Mouse (Mus musculus): Measurements from ENCODE around the gene Mul1. TPM values are rescaled to one million over a fixed set of nuclear protein-coding genes. Genes with fewer than 3 reads are reported as not detected.
A peak's percentile ranks its signal among the peaks of the same experiment; 100 is the strongest.

Gene Mul1
- total RNA-seq (2021), result 10 to 100 TPM; 63.0 to 65.1 TPM
- long read RNA-seq, experiment 1, transcript Mul1-201 (4 exons, 3,733 nt), result major isoform, 29 of 46 reads
- long read RNA-seq, experiment 1, partial matches to known transcripts, result 2 of 46 reads
- long read RNA-seq, experiment 1, other reads (novel, unspliced or antisense), result 15 of 46 reads
- long read RNA-seq, experiment 2, transcript Mul1-201 (4 exons, 3,733 nt), result major isoform, 17 of 35 reads
- long read RNA-seq, experiment 2, partial matches to known transcripts, result 3 of 35 reads
- long read RNA-seq, experiment 2, other reads (novel, unspliced or antisense), result 15 of 35 reads

- peak; percentile 96 to 98 for DNase-seq (ENCODE audit: extremely low spot score in 1 of 2, low spot score in 2 of 2)
- peak; percentile 32 for TF ChIP-seq CTCF (IDR thresholded peaks at IDR 0.05)
- Histone ChIP-seq H3K4me3 (peak within 1 kb of the TSS; percentile 83), H3K27ac (peak within 1 kb of the TSS; percentile 77)
- intact Hi-C loops (cut with DNase I), result no loop called here
These were observed at the start of gene Mul1 for GRCm38 (mm10) chr4:138434347-138435316. Mul1 (plus strand) TSS chr4:138434671.

DNA sequence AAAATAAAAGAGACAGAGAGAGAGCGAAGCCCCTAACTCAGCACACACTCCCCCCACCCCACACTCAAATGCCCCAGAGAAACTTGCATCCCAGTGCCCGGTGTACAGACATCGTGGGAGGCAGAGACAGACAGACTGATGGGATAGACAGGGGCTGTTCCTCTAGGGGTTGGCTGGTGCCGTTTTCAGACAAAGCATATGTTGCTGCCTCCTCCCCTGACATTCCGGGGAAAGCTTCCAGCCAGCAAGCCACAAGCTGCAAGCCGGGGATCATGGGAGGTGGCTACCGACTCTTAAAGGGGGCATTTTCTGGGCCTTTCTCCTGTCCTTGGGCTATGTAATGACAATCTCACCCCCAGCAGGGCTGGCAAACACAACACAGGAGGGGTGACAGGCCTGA is 40.8 kb upstream of the Mul1 start:
- peak in 1 of 2 experiments; percentile 25 for DNase-seq (ENCODE audit: extremely low spot score in 1 of 2, low spot score in 2 of 2)
- Histone ChIP-seq H3K4me3 (peak overlapping the region; percentile 52), H3K27ac (peak overlapping the region; percentile 94)
- intact Hi-C loops (cut with DNase I), result loop anchor here (5.0 kb wide), 1 partner anchor 34 kb away; no protein-coding TSS in a partner anchor
- TF ChIP-seq CTCF (IDR thresholded peaks at IDR 0.05), result no peak

- no peak for TF ChIP-seq CTCF (IDR thresholded peaks at IDR 0.05)
- H3K27ac ChIP-seq, result peak overlapping the region; percentile 94
- intact Hi-C loops (cut with DNase I), result no loop called here
- DNase-seq (ENCODE audit: extremely low spot score in 1 of 2, low spot score in 2 of 2), result peak; percentile 63 to 75
- H3K4me3 ChIP-seq, result peak overlapping the region; percentile 52
These were observed 39.1 kb upstream of the Mul1 start for GRCm38 (mm10) chr4:138395087-138395970.

GRCm38 (mm10) chr4:138395971-138396645 is 38.4 kb upstream of the Mul1 start, which contains the start of gene Fam43b:
Fam43b (minus strand) TSS chr4:138396528.
- H3K4me3 ChIP-seq, result peak within 1 kb of the TSS; percentile 52
- TF ChIP-seq CTCF (IDR thresholded peaks at IDR 0.05), result no peak; the same call in none of the 2 replicates
- peak within 1 kb of the TSS; percentile 94 for H3K27ac ChIP-seq
- intact Hi-C loops (cut with DNase I), result loop anchor here (1.0 kb wide), 1 partner anchor 18 kb away; no protein-coding TSS in a partner anchor
- DNase-seq (ENCODE audit: extremely low spot score in 1 of 2, low spot score in 2 of 2), result peak; percentile 79 to 84

- Histone ChIP-seq H3K4me3 (peak overlapping the region; percentile 52), H3K27ac (peak overlapping the region; percentile 94)
- no peak for TF ChIP-seq CTCF (IDR thresholded peaks at IDR 0.05)
- no peak for DNase-seq (ENCODE audit: extremely low spot score in 1 of 2, low spot score in 2 of 2)
- intact Hi-C loops (cut with DNase I), result loop anchor here (1.0 kb wide), 1 partner anchor 18 kb away; no protein-coding TSS in a partner anchor
These were observed 37.8 kb upstream of the Mul1 start for GRCm38 (mm10) chr4:138396711-138397110.

DNA sequence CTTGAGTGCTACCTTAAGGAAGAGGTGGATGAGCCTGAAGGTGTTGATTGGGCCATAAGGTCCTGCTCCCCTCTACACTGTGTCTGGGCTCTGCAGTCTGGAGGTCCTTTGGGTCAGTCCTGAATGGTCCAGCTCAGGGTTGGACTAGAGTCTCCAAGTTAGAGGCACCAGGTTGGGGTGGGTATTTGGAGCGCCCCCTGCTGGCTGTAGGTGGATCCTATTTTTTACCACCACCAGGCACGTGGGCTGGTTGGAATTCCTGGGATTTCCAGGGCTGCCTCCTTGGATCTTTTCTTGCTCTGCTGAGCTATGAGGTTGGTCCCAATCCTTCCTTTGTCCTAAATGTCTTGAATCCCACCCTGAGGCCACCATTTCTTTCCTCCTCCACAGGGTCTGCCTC is 29.7 kb upstream of the Mul1 start:
- Histone ChIP-seq H3K27ac (no peak overlapping the region), H3K4me3 (no peak overlapping the region)
- DNase-seq (ENCODE audit: extremely low spot score in 1 of 2, low spot score in 2 of 2), result peak in 1 of 2 experiments; percentile 28
- intact Hi-C loops (cut with DNase I), result no loop called here
- peak; percentile 75 for TF ChIP-seq CTCF (IDR thresholded peaks at IDR 0.05)

DNA sequence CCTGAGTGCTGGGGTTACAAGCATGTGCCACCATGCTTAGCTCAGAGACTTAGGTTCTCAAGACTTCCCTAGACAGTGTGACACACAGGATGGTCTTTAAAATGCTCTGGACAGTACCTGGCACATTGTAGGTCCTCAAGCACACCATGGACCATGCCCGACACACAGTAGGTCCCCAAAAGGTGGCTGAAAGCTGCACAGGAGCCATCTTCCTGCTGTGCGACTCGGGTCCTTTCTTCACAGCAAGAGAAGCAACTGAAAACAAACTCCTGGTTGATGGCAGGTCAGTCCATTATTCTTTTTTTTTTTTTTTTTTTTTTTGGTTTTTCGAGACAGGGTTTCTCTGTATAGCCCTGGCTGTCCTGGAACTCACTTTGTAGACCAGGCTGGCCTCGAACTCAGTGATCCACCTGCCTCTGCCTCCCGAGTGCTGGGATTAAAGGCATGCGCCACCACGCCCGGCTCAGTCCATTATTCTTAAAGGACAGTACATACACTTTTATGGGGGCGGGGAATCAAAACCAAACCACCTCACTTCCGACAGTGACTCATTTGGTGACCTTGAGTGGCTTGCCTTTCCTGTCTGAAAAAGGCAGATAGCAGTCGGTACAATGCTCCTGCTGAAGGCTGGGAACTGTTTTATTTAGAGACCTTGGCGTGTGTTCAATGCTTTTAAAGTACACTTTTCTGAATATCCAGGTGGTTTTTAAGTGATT is 26.8 kb upstream of the Mul1 start:
- intact Hi-C loops (cut with DNase I), result no loop called here
- no peak for DNase-seq (ENCODE audit: extremely low spot score in 1 of 2, low spot score in 2 of 2)
- no peak for TF ChIP-seq CTCF (IDR thresholded peaks at IDR 0.05)
- no peak overlapping the region for H3K4me3 ChIP-seq
- H3K27ac ChIP-seq, result no peak overlapping the region

DNA sequence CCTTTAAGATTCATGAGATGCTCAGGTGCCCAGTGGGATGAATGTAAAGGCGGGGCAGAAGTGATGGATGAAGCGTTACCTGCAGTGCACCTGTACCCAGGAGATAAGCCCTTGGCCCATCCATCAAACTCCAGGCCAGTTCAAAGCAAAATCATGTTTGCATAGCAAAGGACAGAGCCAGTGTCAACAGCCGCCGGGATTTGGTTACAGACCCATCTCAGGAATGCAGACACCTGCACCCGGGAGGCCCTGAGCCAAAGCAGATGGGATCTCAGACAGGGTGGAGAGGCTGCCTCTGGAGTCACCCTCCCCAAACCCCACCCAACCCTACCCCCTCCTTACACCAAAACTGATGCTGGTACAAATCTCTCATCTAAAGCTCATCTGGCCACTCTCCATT is 23.5 kb upstream of the Mul1 start:
- no peak overlapping the region for H3K27ac ChIP-seq
- no peak for TF ChIP-seq CTCF (IDR thresholded peaks at IDR 0.05)
- no peak for DNase-seq (ENCODE audit: extremely low spot score in 1 of 2, low spot score in 2 of 2)
- intact Hi-C loops (cut with DNase I), result no loop called here
- no peak overlapping the region for H3K4me3 ChIP-seq

DNA sequence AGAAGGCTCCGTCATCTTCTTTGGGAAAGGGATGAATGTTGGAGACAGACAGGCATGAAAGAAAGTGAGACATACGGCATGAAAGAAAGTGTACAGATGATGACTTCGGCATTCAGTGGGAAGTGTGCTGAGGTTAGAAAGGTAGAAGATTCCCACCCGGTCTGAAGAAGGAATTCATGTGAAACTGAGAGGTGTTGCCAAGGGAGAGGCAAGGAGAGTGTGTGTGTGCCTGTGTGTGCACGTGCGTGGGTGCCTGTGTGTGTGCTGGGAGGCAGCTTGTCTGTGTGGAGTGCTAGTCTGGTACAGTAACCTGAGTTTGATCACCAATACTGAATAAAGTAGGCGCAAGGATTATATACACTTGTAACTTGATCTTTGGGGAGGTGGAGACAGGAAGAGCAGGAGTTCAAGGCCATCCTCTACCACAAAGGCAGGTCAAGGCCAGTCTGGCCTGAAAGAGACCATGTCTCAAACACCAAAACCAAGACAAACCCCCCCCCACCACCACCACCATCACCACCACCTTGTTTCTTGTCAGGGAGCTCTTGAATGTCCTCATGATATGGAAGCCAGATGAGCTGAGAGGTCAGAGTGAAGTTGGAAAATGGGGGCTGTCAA is 22.9 kb upstream of the Mul1 start:
- no peak overlapping the region for H3K27ac ChIP-seq
- no peak for TF ChIP-seq CTCF (IDR thresholded peaks at IDR 0.05)
- intact Hi-C loops (cut with DNase I), result no loop called here
- no peak for DNase-seq (ENCODE audit: extremely low spot score in 1 of 2, low spot score in 2 of 2)
- H3K4me3 ChIP-seq, result no peak overlapping the region

DNA sequence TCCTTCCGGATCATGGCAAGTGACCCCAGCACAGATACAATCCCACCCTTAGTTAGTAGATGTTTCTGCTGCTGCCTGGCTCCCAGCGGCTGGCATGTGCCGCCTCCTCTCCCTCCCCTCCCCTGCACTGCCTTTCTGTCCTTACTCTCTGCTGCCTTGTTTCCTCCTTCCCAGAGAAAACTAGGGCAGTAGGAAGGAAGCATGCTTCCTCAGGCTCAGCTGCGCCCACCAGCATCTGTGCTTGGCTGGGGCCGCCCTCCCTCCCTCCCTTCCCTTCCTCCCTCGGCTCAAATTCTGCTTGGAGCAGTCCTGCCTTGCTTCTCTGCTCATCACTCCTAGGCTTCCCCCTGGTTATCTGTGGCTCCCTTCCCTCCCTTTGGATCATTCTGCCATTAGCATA is 19.7 kb upstream of the Mul1 start:
- no peak for TF ChIP-seq CTCF (IDR thresholded peaks at IDR 0.05)
- peak; percentile 60 to 62 for DNase-seq (ENCODE audit: extremely low spot score in 1 of 2, low spot score in 2 of 2)
- Histone ChIP-seq H3K27ac (peak overlapping the region; percentile 86), H3K4me3 (no peak overlapping the region)
- intact Hi-C loops (cut with DNase I), result loop anchor here (1.0 kb wide), 1 partner anchor 18 kb away; the partner anchor contains the start of gene Fam43b

All from left cerebral cortex, adult 2 months (tissue).